Mouse (Mus musculus): Measurements from ENCODE around the gene Abhd12b.
A peak's percentile ranks its signal among the peaks of the same experiment; 100 is the strongest.

The Abhd12b gene

GRCm38 (mm10) chr12:70153842-70154241 is at the start of gene Abhd12b:
Abhd12b (plus strand) TSS chr12:70154142.
- no peak for DNase-seq

- DNase-seq = no peak
These were observed 49.7 kb upstream of the Abhd12b start for GRCm38 (mm10) chr12:70104199-70104598.

- no peak for DNase-seq
These were observed 49.0 kb upstream of the Abhd12b start for GRCm38 (mm10) chr12:70104776-70105420.

- DNase-seq = no peak
These were observed 48.1 kb upstream of the Abhd12b start for GRCm38 (mm10) chr12:70105885-70106284.

- no peak for DNase-seq
These were observed 47.4 kb upstream of the Abhd12b start for GRCm38 (mm10) chr12:70106508-70106907.

- DNase-seq = no peak
These were observed 45.8 kb upstream of the Abhd12b start for GRCm38 (mm10) chr12:70108104-70108503.

GRCm38 (mm10) chr12:70109921-70110320 is 44.0 kb upstream of the Abhd12b start:
- DNase-seq = no peak

GRCm38 (mm10) chr12:70110375-70111116 is 43.4 kb upstream of the Abhd12b start:
- DNase-seq = peak; percentile 11

GRCm38 (mm10) chr12:70111117-70111366 is 42.9 kb upstream of the Abhd12b start:
- DNase-seq = no peak

- peak; percentile 39 for DNase-seq
These were observed 42.4 kb upstream of the Abhd12b start for GRCm38 (mm10) chr12:70111367-70112089.

GRCm38 (mm10) chr12:70112090-70112383 is 41.9 kb upstream of the Abhd12b start:
- no peak for DNase-seq

- no peak for DNase-seq
These were observed 40.6 kb upstream of the Abhd12b start, which contains the start of gene Nin for GRCm38 (mm10) chr12:70113351-70113750. Nin (minus strand) TSS chr12:70113717.

- no peak for DNase-seq
These were observed 36.8 kb upstream of the Abhd12b start for GRCm38 (mm10) chr12:70117146-70117545.

- DNase-seq = peak; percentile 48
These were observed 35.1 kb upstream of the Abhd12b start for GRCm38 (mm10) chr12:70118721-70119345.

GRCm38 (mm10) chr12:70119552-70119951 is 34.4 kb upstream of the Abhd12b start:
- no peak for DNase-seq

GRCm38 (mm10) chr12:70126626-70127025 is 27.3 kb upstream of the Abhd12b start:
- DNase-seq = no peak

GRCm38 (mm10) chr12:70129105-70129504 is 24.8 kb upstream of the Abhd12b start:
- no peak for DNase-seq

- DNase-seq = peak; percentile 27
These were observed 22.8 kb upstream of the Abhd12b start for GRCm38 (mm10) chr12:70131042-70131675.

GRCm38 (mm10) chr12:70134627-70135235 is 19.2 kb upstream of the Abhd12b start:
- no peak for DNase-seq

- DNase-seq = no peak
These were observed 17.7 kb upstream of the Abhd12b start for GRCm38 (mm10) chr12:70136185-70136756.

GRCm38 (mm10) chr12:70137095-70137494 is 16.8 kb upstream of the Abhd12b start:
- DNase-seq = no peak

- DNase-seq = no peak
These were observed 16.3 kb upstream of the Abhd12b start for GRCm38 (mm10) chr12:70137626-70138025.

Data from cerebellum, adult 11 months (tissue).